Mouse (Mus musculus) MEL (cell line): ENCODE measurements around the gene Cul9. TPM values are rescaled to one million over a fixed set of nuclear protein-coding genes. Genes with fewer than 3 reads are reported as not detected.

Experiments
- DNase-seq: peaks from one replicate; pipeline ENCODE4 v3.0.0; 2011; ENCODE audit warnings: low read depth, low spot score
- H3K27ac ChIP-seq: 2 replicates; pipeline ENCODE4 v1.5.1; 2012; ENCODE audit warnings: low read depth, mild to moderate bottlenecking, control low read depth, low read length, moderate library complexity; ENCODE audit not compliant: control insufficient read depth
- H3K27me3 ChIP-seq, 2 experiments: fragments of 150-350 bp in 1 of 2; sonication (generic) in 1 of 2; 2 replicates each; pipeline ENCODE4 v1.6.1; 2012; ENCODE audit warnings: low read length in 2 of 2, mild to moderate bottlenecking in 2 of 2, improper control_type of control experiment in 1 of 2, moderate library complexity in 1 of 2; ENCODE audit not compliant: insufficient read depth in 2 of 2, control insufficient read depth in 1 of 2
- H3K36me3 ChIP-seq, 2 experiments: 2 replicates each; pipeline ENCODE4 v1.6.1; 2012 to 2014; ENCODE audit warnings: low read length in 2 of 2, improper control_type of control experiment in 1 of 2, inconsistent platforms in 1 of 2, mild to moderate bottlenecking in 1 of 2; ENCODE audit not compliant: insufficient read depth in 2 of 2, control insufficient read depth in 1 of 2
- H3K4me1 ChIP-seq, 2 experiments: fragments of 150-350 bp in 1 of 2; sonication (generic) in 1 of 2; 2 replicates each; pipeline ENCODE4 v1.6.1; 2012; ENCODE audit warnings: low read length in 2 of 2, improper control_type of control experiment in 1 of 2, mild to moderate bottlenecking in 1 of 2; ENCODE audit not compliant: insufficient read depth in 2 of 2, control insufficient read depth in 1 of 2
- H3K4me3 ChIP-seq, 2 experiments: fragments of 150-350 bp in 1 of 2; sonication (generic) in 1 of 2; 2 replicates each; pipeline ENCODE4 v1.5.1; 2012; ENCODE audit warnings: low read depth in 2 of 2, low read length in 2 of 2, mild to moderate bottlenecking in 2 of 2, moderate library complexity in 2 of 2, control low read depth in 1 of 2, improper control_type of control experiment in 1 of 2; ENCODE audit not compliant: control insufficient read depth in 1 of 2, insufficient read depth in 1 of 2
- H3K79me2 ChIP-seq: 2 replicates; pipeline ENCODE4 v1.6.1; 2012; ENCODE audit warnings: mild to moderate bottlenecking, low read length, moderate library complexity; ENCODE audit not compliant: control insufficient read depth, poor library complexity, insufficient read depth
- H3K9ac ChIP-seq: 2 replicates; pipeline ENCODE4 v1.6.1; 2012; ENCODE audit warnings: low read depth, mild to moderate bottlenecking, control low read depth, low read length, moderate library complexity; ENCODE audit not compliant: control insufficient read depth, poor library complexity, severe bottlenecking
- H3K9me3 ChIP-seq: fragments of 150-350 bp; sonication (generic); replicated peaks from 2 replicates; pipeline ENCODE4 v1.6.1; 2012; ENCODE audit warnings: mild to moderate bottlenecking, low read length, improper control_type of control experiment, moderate library complexity; ENCODE audit not compliant: insufficient read depth
- CHD1 ChIP-seq: IDR thresholded peaks from 2 replicates; pipeline ENCODE4 v1.6.1; 2012; ENCODE audit warnings: low read depth, mild to moderate bottlenecking, inconsistent platforms, low read length, improper control_type of control experiment
- CHD2 ChIP-seq: IDR thresholded peaks from 2 replicates; pipeline ENCODE4 v1.6.1; 2011; ENCODE audit warnings: low read length, improper control_type of control experiment
- CTCF ChIP-seq, 3 experiments: IDR thresholded peaks in 2 of 3; conservative IDR thresholded peaks in 1 of 3; 2 replicates each; pipeline ENCODE4 v1.5.1; 2011 to 2012; ENCODE audit warnings: low read length in 3 of 3, low read depth in 2 of 3, mild to moderate bottlenecking in 2 of 3, improper control_type of control experiment in 1 of 3, inconsistent platforms in 1 of 3, mixed read lengths in 1 of 3, moderate library complexity in 1 of 3; ENCODE audit not compliant: control insufficient read depth in 1 of 3, insufficient read depth in 1 of 3, poor library complexity in 1 of 3, severe bottlenecking in 1 of 3
- EP300 ChIP-seq, 2 experiments: IDR thresholded peaks; 2 replicates each; pipeline ENCODE4 v1.6.1; 2011; ENCODE audit warnings: improper control_type of control experiment in 2 of 2, low read length in 2 of 2, low read depth in 1 of 2, mild to moderate bottlenecking in 1 of 2
- GABPA ChIP-seq: IDR thresholded peaks from 2 replicates; pipeline ENCODE4 v1.6.1; 2012; ENCODE audit warnings: low read depth, mild to moderate bottlenecking, inconsistent platforms, low read length, improper control_type of control experiment, moderate library complexity
- GATA1 ChIP-seq: IDR thresholded peaks from 2 replicates; pipeline ENCODE4 v1.6.1; 2011; ENCODE audit warnings: low read depth, low read length, improper control_type of control experiment
- HCFC1 ChIP-seq: IDR thresholded peaks from 2 replicates; pipeline ENCODE4 v1.6.1; 2012; ENCODE audit warnings: low read depth, mild to moderate bottlenecking, inconsistent platforms, low read length, improper control_type of control experiment, moderate library complexity
- KAT2A ChIP-seq: conservative IDR thresholded peaks from 2 replicates; pipeline ENCODE4 v1.6.1; 2012; ENCODE audit warnings: low read depth, low read length, improper control_type of control experiment, inconsistent platforms
- MEF2A ChIP-seq: IDR thresholded peaks from 2 replicates; pipeline ENCODE4 v1.6.1; 2014; ENCODE audit warnings: low read depth, mild to moderate bottlenecking, inconsistent platforms, low read length, improper control_type of control experiment; ENCODE audit not compliant: poor library complexity, insufficient replicate concordance, severe bottlenecking; ENCODE audit errors: extremely low read depth
- MXI1 ChIP-seq: IDR thresholded peaks from 2 replicates; pipeline ENCODE4 v1.6.1; 2011; ENCODE audit warnings: mild to moderate bottlenecking, low read depth, low read length, improper control_type of control experiment
- MYC ChIP-seq: IDR thresholded peaks from 2 replicates; pipeline ENCODE4 v1.6.1; 2011; ENCODE audit warnings: low read depth, mild to moderate bottlenecking, low read length, improper control_type of control experiment, moderate library complexity
- NRF1 ChIP-seq: IDR thresholded peaks from 2 replicates; pipeline ENCODE4 v1.6.1; 2014; ENCODE audit warnings: low read depth, mild to moderate bottlenecking, inconsistent platforms, low read length, improper control_type of control experiment, moderate library complexity; ENCODE audit not compliant: poor library complexity, insufficient read depth, severe bottlenecking
- POLR2AphosphoS2 ChIP-seq: IDR thresholded peaks from 2 replicates; pipeline ENCODE4 v1.6.1; 2011; ENCODE audit warnings: low read length, improper control_type of control experiment
- TAL1 ChIP-seq: IDR thresholded peaks from 2 replicates; pipeline ENCODE4 v1.6.1; 2012; ENCODE audit warnings: mild to moderate bottlenecking, inconsistent platforms, low read length, moderate library complexity, mixed read lengths
- TBP ChIP-seq: IDR thresholded peaks from 2 replicates; pipeline ENCODE4 v1.8.0; 2011; ENCODE audit warnings: low read depth, low read length, improper control_type of control experiment
- UBTF ChIP-seq: IDR thresholded peaks from 2 replicates; pipeline ENCODE4 v1.6.1; 2012; ENCODE audit warnings: low read depth, mild to moderate bottlenecking, inconsistent platforms, low read length, improper control_type of control experiment, moderate library complexity, borderline replicate concordance; ENCODE audit not compliant: insufficient read depth
- USF1 ChIP-seq: IDR thresholded peaks from 2 replicates; pipeline ENCODE4 v1.6.1; 2014; ENCODE audit warnings: low read depth, mild to moderate bottlenecking, inconsistent platforms, low read length, improper control_type of control experiment, moderate library complexity
- USF2 ChIP-seq, 2 experiments: IDR thresholded peaks; 2 replicates each; pipeline ENCODE4 v1.6.1; 2011 to 2012; ENCODE audit warnings: improper control_type of control experiment in 2 of 2, low read length in 2 of 2, borderline replicate concordance in 1 of 2, inconsistent platforms in 1 of 2, low read depth in 1 of 2, mild to moderate bottlenecking in 1 of 2; ENCODE audit not compliant: insufficient read depth in 1 of 2
- ZKSCAN1 ChIP-seq: IDR thresholded peaks from 2 replicates; pipeline ENCODE4 v1.6.1; 2012; ENCODE audit warnings: low read depth, mild to moderate bottlenecking, inconsistent platforms, low read length, improper control_type of control experiment, moderate library complexity
- ZMIZ1 ChIP-seq: IDR thresholded peaks from 2 replicates; pipeline ENCODE4 v1.6.1; 2012; ENCODE audit warnings: low read depth, mild to moderate bottlenecking, inconsistent platforms, low read length, improper control_type of control experiment, moderate library complexity
- ZNF384 ChIP-seq: IDR thresholded peaks from 2 replicates; pipeline ENCODE4 v1.6.1; 2012; ENCODE audit warnings: low read depth, mild to moderate bottlenecking, inconsistent platforms, low read length, improper control_type of control experiment
- polyA plus RNA-seq, 2 experiments: library from polyadenylated mRNA; stranded (reverse) in 1 of 2; unstranded in 1 of 2; fragments of >175 nt in 1 of 2; fragments of >200 nt in 1 of 2; gene quantifications; 2 replicates each; pipeline versions ENCODE4 v1.2.1 to v1.2.4; 2012; ENCODE audit warnings: low replicate concordance in 2 of 2, low read depth in 1 of 2; ENCODE audit not compliant: insufficient read length in 2 of 2, insufficient read depth in 1 of 2, missing spikeins in 1 of 2
- total RNA-seq: library from RNA; depleted of rRNA; stranded (reverse); fragments of 300-350 nt; gene quantifications from 2 replicates; pipeline ENCODE4 v1.2.3, GENCODE M21; 2012

The Cul9 gene
- total and polyA plus RNA-seq, 3 experiments: 3.6 to 10.7 TPM; not detected in 1

- H3K36me3 ChIP-seq: peaks cover 0 to 9% of the 10 kb centered on the region in 2 experiments; a peak in 3 of 4 replicates
These were observed 807 bp upstream of the Cul9 start for GRCm38 (mm10) chr17:46546995-46547394.

GRCm38 (mm10) chr17:46546591-46546990 is 403 bp upstream of the Cul9 start:
- Histone ChIP-seq H3K36me3 (peaks cover 0 to 9% of the 10 kb centered on the region in 2 experiments; a peak in 3 of 4 replicates), H3K9me3 (no peaks in the 10 kb centered on the region), H3K4me3 (no peak overlapping the region), H3K4me1 (peaks cover 0 to 9% of the 10 kb centered on the region in 2 experiments; a peak in 3 of 4 replicates), H3K79me2 (no peaks in the 10 kb centered on the region), H3K9ac (no peak overlapping the region), H3K27me3 (no peaks in the 10 kb centered on the region), H3K27ac (no peak overlapping the region)
- TF ChIP-seq KAT2A (no peak), GABPA (no peak), CHD1 (no peak), ZNF384 (no peak), ZKSCAN1 (no peak), MXI1 (no peak), MEF2A (no peak), USF1 (no peak), ZMIZ1 (no peak), UBTF (no peak), USF2 (IDR thresholded peaks at IDR 0.05; ENCODE audit: borderline replicate concordance in 1 of 2, insufficient read depth in 1 of 2, low read depth in 1 of 2, low read length in 2 of 2) (no peak), TBP (no peak), POLR2AphosphoS2 (no peak), HCFC1 (no peak), TAL1 (no peak), GATA1 (no peak), NRF1 (no peak), CTCF (IDR thresholded peaks at IDR 0.05 in 2 of 3, conservative IDR thresholded peaks at IDR 0.05 in 1 of 3; ENCODE audit: control insufficient read depth in 1 of 3, insufficient read depth in 1 of 3, low read depth in 2 of 3, low read length in 3 of 3, poor library complexity in 1 of 3, severe bottlenecking in 1 of 3) (no peak)
- DNase-seq: no peak

More at GRCm38 (mm10) chr17:46546995-46547394, 807 bp upstream of the Cul9 start:
- Histone ChIP-seq H3K27ac (no peak overlapping the region), H3K9ac (0 out of 2 replicates have a peak overlapping the region, but pooled peaks have one; percentile 12), H3K4me1 (peaks cover 0 to 9% of the 10 kb centered on the region in 2 experiments; a peak in 3 of 4 replicates), H3K27me3 (no peaks in the 10 kb centered on the region), H3K4me3 (no peak overlapping the region), H3K79me2 (no peaks in the 10 kb centered on the region), H3K9me3 (no peaks in the 10 kb centered on the region)
- DNase-seq: peak; percentile 35
- TF ChIP-seq EP300 (IDR thresholded peaks at IDR 0.05; ENCODE audit: low read depth in 1 of 2, low read length in 2 of 2) (peak in 1 of 2 experiments; percentile 25; a peak in 1 of 4 replicates), CHD2 (no peak), MYC (no peak)
